Mouse (Mus musculus) forebrain, embryonic 11.5 days (tissue): ENCODE measurements around the gene Fancl. TPM values are rescaled to one million over a fixed set of nuclear protein-coding genes. Genes with fewer than 3 reads are reported as not detected.
A peak's percentile ranks its signal among the peaks of the same experiment; 100 is the strongest.

Source experiments
- ATAC-seq: fragments of 200-750 bp; cut with Nextera tagmentation; replicated peaks from 2 replicates; pipeline ENCODE4 v1.8.0; 2017; ENCODE audit warnings: moderate TSS enrichment; ENCODE audit not compliant: low FRiP score
- DNase-seq: peaks from one replicate; pipeline ENCODE4 v3.0.0-alpha.2; 2017; ENCODE audit warnings: low spot score
- H3K27ac ChIP-seq: fragments of 300-500 bp; sonication (generic); 2 replicates; pipeline ENCODE4 v1.5.1; 2014; ENCODE audit warnings: low read depth, low read length
- H3K27me3 ChIP-seq: fragments of 300-500 bp; sonication (generic); 2 replicates; pipeline ENCODE4 v1.6.1; 2014; ENCODE audit warnings: mild to moderate bottlenecking, low read length, mixed read lengths; ENCODE audit not compliant: control insufficient read depth, insufficient read depth
- H3K36me3 ChIP-seq: fragments of 300-500 bp; sonication (generic); 2 replicates; pipeline ENCODE4 v1.6.1; 2014; ENCODE audit warnings: mild to moderate bottlenecking, low read length, moderate library complexity, mixed read lengths; ENCODE audit not compliant: control insufficient read depth, insufficient read depth
- H3K4me1 ChIP-seq: fragments of 300-500 bp; sonication (generic); replicated peaks from 2 replicates; pipeline ENCODE4 v1.6.1; 2014; ENCODE audit warnings: low read length, mixed read lengths; ENCODE audit not compliant: control insufficient read depth, insufficient read depth
- H3K4me2 ChIP-seq: fragments of 300-500 bp; sonication (generic); 2 replicates; pipeline ENCODE4 v1.6.1; 2014; ENCODE audit warnings: low read depth, mild to moderate bottlenecking, low read length, moderate library complexity, mixed read lengths; ENCODE audit not compliant: severe bottlenecking
- H3K4me3 ChIP-seq: fragments of 300-500 bp; sonication (generic); 2 replicates; pipeline ENCODE4 v1.5.1; 2014; ENCODE audit warnings: low read depth, low read length
- H3K9ac ChIP-seq: fragments of 300-500 bp; sonication (generic); 2 replicates; pipeline ENCODE4 v1.6.1; 2014; ENCODE audit warnings: low read length
- H3K9me3 ChIP-seq: fragments of 300-500 bp; sonication (generic); 2 replicates; pipeline ENCODE4 v1.6.1; 2016; ENCODE audit warnings: low read length, mixed read lengths; ENCODE audit not compliant: control insufficient read depth
- WGBS: fragments of 180-500 bp; shearing (Covaris S2); extraction: QIAGEN DNeasy Blood & Tissue Kit; methylation state at CpG from one replicate; pipeline ENCODE4 v1.1.7; 2014; 5-methylcytosine and 5-hydroxymethylcytosine counted together
- polyA plus RNA-seq: library from polyadenylated mRNA; unstranded; fragments of >200 nt; fragmentation: Nextera tagmentation; extraction: Ambion mirVana; gene quantifications from 2 replicates; pipeline ENCODE4 v1.2.1, GENCODE M21; 2014

Gene Fancl
- polyA plus RNA-seq, 1 experiment from 2014 or later, result 33.9 TPM

DNA sequence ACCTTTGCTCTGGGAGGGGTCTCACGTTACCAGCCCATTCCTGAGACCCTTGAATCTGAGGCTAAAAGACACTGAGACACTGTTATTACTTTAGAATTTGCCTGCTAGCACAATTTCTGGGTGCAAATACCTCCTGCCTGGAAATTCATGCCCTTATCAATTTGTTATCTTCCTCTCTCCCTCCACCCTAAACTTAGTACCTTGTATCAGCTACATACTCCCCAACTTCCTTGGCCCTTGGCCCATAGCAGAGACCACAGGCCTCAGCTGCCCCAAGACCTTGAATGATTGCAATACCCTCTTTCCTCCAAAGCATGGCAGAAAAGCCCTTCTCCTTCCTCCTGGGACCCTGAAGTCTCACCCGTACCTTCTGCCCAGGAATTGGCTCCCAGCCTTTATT lies 65.3 kb downstream of the Fancl start:
- H3K9me3 ChIP-seq, result no peaks in the 10 kb centered on the region
- 94% methylated on average over 2 of the region's 2 CpGs for WGBS
- no peak overlapping the region for H3K9ac ChIP-seq
- no peak overlapping the region for H3K4me2 ChIP-seq
- H3K36me3 ChIP-seq, result no peaks in the 10 kb centered on the region
- no peak for DNase-seq
- no peak for ATAC-seq
- H3K27me3 ChIP-seq, result no peaks in the 10 kb centered on the region
- H3K27ac ChIP-seq, result no peak overlapping the region
- H3K4me3 ChIP-seq, result no peak overlapping the region
- no peaks in the 10 kb centered on the region for H3K4me1 ChIP-seq

DNA sequence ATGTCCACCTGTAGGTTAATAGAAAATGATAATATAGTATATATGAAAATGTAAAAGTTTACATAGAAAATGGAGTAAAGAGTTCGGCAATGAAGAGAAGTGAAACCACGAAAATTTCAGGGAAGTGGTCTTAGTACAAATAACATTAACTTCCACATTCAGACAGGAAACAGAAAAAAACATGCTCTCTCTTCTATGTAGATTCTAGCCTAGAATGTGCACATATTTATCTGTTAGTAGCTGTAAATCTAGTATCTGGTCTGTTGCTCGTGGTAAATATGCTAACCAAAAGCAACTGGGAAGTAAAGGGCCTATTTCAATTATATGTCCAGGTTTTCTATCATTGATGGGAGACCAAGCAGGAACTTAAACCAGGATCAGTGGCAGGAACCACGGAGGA lies 66.8 kb downstream of the Fancl start:
- no peaks in the 10 kb centered on the region for H3K27me3 ChIP-seq
- no peaks in the 10 kb centered on the region for H3K4me1 ChIP-seq
- no peaks in the 10 kb centered on the region for H3K36me3 ChIP-seq
- no peak overlapping the region for H3K9ac ChIP-seq
- 90% methylated on average over 4 of the region's 4 CpGs for whole genome bisulfite sequencing
- no peak overlapping the region for H3K27ac ChIP-seq
- DNase-seq (no peak), ATAC-seq (no peak)
- H3K4me3 ChIP-seq, result no peak overlapping the region
- H3K4me2 ChIP-seq, result no peak overlapping the region
- no peaks in the 10 kb centered on the region for H3K9me3 ChIP-seq

DNA sequence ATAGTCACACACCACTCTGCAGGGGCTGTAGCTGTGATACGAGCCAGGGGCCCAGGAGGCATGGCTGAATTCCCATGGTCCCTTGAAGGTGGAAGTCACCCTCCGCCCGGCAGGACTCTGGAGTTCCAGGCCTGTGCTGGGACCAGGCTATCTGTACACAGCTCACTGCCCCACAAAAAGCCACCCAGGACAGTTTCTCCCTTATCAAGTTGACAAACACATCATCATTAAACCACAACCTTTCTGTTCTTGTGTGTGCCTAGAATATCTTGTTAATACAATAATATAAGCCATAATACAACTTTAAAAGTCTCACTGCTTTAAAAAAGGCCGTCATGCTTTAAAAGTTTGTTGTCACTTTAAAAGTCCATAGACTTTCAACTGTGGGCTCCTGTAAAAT lies 68.1 kb downstream of the Fancl start:
- no peak overlapping the region for H3K9ac ChIP-seq
- H3K4me2 ChIP-seq, result no peak overlapping the region
- H3K36me3 ChIP-seq, result no peaks in the 10 kb centered on the region
- no peak overlapping the region for H3K4me3 ChIP-seq
- 89% methylated on average over 4 of the region's 4 CpGs for WGBS
- no peak for ATAC-seq
- no peak for DNase-seq
- H3K27ac ChIP-seq, result no peak overlapping the region
- H3K27me3 ChIP-seq, result no peaks in the 10 kb centered on the region
- H3K4me1 ChIP-seq, result no peaks in the 10 kb centered on the region
- H3K9me3 ChIP-seq, result no peaks in the 10 kb centered on the region

DNA sequence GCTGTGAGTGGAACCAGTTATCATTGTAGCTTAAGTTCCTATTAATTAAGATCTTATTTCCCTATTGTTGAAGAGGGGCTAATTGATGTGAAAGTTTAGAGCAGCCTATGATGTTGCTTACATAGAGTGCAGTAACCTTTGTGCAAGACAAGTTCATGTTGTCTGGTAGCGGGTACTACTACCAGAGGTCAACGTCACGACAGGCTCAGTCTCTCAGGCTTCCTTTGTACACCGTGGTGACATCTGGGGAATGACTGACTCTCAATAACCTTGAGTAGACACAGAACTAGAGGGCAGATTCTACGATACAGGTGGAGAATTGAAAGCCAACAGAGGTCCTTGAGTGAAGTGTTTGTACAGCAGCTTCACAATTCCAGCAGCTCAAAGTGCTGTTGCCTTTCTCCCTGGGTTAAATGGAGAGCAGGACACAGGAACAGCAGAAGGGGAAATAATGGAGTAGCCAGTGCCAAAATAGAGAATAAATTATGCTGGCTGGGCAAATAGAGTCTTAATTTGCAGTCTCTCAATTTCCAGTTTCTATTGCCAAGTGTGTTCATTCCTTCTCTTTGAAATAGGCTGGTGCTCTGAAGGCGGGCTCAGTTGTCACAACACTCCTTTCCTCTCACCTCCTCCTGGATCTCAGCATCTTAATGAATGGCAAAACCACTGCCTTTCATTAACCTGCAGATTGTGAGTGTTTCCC lies 91.3 kb downstream of the Fancl start:
- ATAC-seq (no peak), DNase-seq (no peak)
- H3K27me3 ChIP-seq, result no peaks in the 10 kb centered on the region
- WGBS, result 72% methylated on average over 6 of the region's 6 CpGs
- no peak overlapping the region for H3K27ac ChIP-seq
- H3K4me1 ChIP-seq, result no peaks in the 10 kb centered on the region
- no peak overlapping the region for H3K4me3 ChIP-seq
- H3K9ac ChIP-seq, result no peak overlapping the region
- no peaks in the 10 kb centered on the region for H3K36me3 ChIP-seq
- no peak overlapping the region for H3K4me2 ChIP-seq
- no peaks in the 10 kb centered on the region for H3K9me3 ChIP-seq

DNA sequence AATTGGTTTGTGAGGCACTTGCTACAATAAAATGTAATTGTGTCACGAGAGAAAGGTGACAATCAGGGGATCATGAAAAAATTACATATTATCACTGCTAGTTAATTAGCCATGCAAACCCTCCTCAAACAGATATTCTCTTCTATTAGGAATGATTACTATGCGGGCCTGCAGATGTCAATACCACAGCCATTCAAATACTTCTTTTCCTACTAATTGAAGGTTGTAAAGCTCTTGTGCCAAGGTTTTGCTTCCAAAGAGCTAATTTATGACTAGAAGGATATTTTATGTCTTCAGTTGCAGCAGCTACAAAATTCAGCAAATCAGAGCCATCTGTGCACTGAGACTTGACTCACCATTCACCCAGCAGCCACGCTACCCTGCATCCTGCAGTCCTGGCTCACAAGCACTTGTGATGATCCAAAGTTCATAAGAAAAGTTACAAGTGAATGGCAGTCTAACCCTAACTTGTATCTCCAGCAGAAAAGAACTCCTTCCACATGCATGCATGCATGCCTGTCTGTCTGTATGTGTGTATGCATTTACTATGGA lies 95.8 kb downstream of the Fancl start:
- Histone ChIP-seq H3K4me3 (no peak overlapping the region), H3K27me3 (no peaks in the 10 kb centered on the region), H3K4me2 (no peak overlapping the region), H3K4me1 (no peaks in the 10 kb centered on the region), H3K9me3 (no peaks in the 10 kb centered on the region), H3K9ac (no peak overlapping the region), H3K36me3 (no peaks in the 10 kb centered on the region), H3K27ac (no peak overlapping the region)
- WGBS, result 78% methylated on average over 3 of the region's 3 CpGs
- DNase-seq (no peak), ATAC-seq (no peak)

DNA sequence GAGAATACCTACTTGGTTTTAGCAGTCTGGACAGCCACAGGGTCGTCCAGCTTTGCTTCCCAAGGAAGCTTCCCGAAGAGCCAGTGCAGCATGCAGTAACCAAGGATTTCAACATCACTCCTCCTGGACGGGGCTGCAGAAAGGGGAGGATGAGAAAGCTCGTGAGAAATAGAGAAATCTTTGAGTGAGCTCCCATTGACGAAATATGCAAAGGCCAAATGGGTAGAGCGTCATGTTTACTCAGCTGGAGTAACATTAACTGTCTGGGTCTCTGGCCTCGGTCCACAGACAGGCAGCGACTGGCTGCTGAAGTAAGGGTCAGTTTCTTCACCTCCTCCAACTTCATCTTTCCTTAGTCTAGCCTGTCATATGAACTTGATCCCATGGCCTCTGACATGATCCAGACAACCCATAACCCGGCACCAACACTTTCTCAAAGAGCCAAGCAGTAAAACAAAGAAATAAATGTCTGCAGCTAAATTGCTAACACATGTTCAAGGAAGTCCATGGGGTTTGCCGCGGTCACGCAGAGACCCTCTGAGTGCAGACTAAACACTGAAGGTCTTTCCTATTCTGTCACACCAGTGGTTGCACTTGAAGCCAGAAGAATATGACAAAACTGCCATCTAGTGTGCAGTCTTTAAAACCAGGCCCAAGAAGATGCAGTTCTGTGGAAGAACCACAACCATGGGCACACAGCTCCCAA lies 104.0 kb downstream of the Fancl start:
- ATAC-seq (no peak), DNase-seq (peak; percentile 57)
- no peaks in the 10 kb centered on the region for H3K36me3 ChIP-seq
- H3K4me3 ChIP-seq, result no peak overlapping the region
- H3K4me1 ChIP-seq, result no peaks in the 10 kb centered on the region
- no peak overlapping the region for H3K27ac ChIP-seq
- no peak overlapping the region for H3K4me2 ChIP-seq
- H3K9me3 ChIP-seq, result no peaks in the 10 kb centered on the region
- 75% methylated on average over 12 of the region's 12 CpGs for WGBS
- H3K27me3 ChIP-seq, result no peaks in the 10 kb centered on the region
- H3K9ac ChIP-seq, result no peak overlapping the region

DNA sequence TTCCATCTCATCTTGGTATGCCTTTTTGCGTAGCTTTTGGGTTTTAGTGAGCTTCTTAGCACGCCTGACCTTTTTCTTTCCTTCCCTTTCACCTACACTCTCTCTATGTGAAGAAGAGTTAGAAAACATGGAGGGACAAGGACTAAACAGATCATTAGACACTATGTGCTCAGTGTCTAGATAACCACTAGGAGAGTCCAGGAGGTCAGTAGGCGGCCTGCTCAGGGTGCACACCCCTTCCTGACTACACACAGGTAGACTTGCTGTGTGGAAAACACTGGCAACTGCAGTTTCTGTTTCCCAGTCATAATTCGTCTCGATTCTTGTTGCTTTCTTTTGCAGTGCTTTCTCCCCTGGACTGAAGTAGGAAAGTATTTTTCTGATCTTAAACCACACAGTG lies 110.0 kb downstream of the Fancl start:
- Histone ChIP-seq H3K9me3 (no peaks in the 10 kb centered on the region), H3K4me2 (no peak overlapping the region), H3K27me3 (no peaks in the 10 kb centered on the region), H3K27ac (no peak overlapping the region), H3K4me3 (no peak overlapping the region), H3K36me3 (no peaks in the 10 kb centered on the region), H3K9ac (no peak overlapping the region), H3K4me1 (no peaks in the 10 kb centered on the region)
- ATAC-seq, result no peak
- WGBS, result 83% methylated on average over 5 of the region's 5 CpGs
- DNase-seq, result no peak

DNA sequence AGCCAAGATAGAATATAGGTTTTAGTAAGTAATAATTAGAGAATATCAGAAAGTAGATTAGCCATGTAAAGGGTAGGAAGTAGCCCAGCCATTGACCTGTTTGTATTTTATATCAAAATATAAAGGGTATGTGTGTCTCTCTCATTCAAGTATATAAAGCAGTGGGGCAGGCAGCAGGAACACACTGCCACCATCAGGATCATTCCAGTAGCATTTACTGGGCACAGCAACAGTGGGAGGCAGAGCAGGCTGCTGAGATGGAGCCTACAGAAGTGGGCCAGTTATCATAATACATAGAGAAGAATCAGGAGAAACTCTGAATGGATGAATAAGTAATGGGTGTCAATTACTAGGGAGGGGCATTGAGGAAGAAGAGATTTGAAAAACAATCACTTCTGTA lies 127.7 kb downstream of the Fancl start:
- no peak overlapping the region for H3K4me2 ChIP-seq
- no peaks in the 10 kb centered on the region for H3K36me3 ChIP-seq
- H3K27ac ChIP-seq, result no peak overlapping the region
- no peak for ATAC-seq
- no peak overlapping the region for H3K4me3 ChIP-seq
- no peaks in the 10 kb centered on the region for H3K9me3 ChIP-seq
- H3K9ac ChIP-seq, result no peak overlapping the region
- no peaks in the 10 kb centered on the region for H3K27me3 ChIP-seq
- no peak for DNase-seq
- no peaks in the 10 kb centered on the region for H3K4me1 ChIP-seq

DNA sequence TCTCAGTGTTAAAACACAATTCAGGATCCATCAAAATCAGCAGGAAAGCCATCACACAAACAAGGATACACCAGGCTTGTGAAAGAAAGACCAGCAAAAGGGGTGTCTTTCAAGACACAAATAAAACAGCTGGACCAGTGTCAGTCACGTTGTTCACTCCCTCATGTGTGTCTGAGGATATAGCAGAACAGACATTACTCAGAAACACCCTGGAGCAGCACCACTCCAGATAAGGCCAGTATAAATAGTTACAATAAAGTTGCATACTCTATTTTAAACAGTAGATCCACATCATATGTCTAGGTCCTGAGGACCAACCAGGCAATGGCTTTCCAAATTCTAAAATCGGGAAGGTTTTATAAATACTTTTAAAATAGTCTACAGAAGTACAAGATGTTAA lies 130.2 kb downstream of the Fancl start:
- Histone ChIP-seq H3K9ac (no peak overlapping the region), H3K36me3 (no peaks in the 10 kb centered on the region), H3K4me2 (no peak overlapping the region), H3K9me3 (no peaks in the 10 kb centered on the region), H3K4me1 (no peaks in the 10 kb centered on the region), H3K27me3 (no peaks in the 10 kb centered on the region), H3K27ac (no peak overlapping the region), H3K4me3 (no peak overlapping the region)
- no peak for DNase-seq
- no peak for ATAC-seq
- WGBS, result 65% methylated on average over 2 of the region's 2 CpGs
